Mouse (Mus musculus): ENCODE results near the gene Rpn1.

- TF ChIP-seq POLR2A (IDR thresholded peaks at IDR 0.05; ENCODE audit: borderline replicate concordance, insufficient read depth, low read length) = no peak
- TF ChIP-seq CTCF (IDR thresholded peaks at IDR 0.05; ENCODE audit: borderline replicate concordance, insufficient read depth, low read depth, low read length) = no peak
Observed at GRCm38 (mm10) chr6:88061406-88061805, 22.9 kb upstream of the Rpn1 start.
